Mouse (Mus musculus) leukemia stem cell, adult 10-12 weeks (primary cell): ENCODE data around the gene 2610528J11Rik. TPM values are rescaled to one million over a fixed set of nuclear protein-coding genes. Genes with fewer than 3 reads are reported as not detected.

Experiments
- polyA plus RNA-seq: library from polyadenylated mRNA; stranded (reverse); fragments of >175 nt; gene quantifications from 2 replicates; pipeline ENCODE4 v1.2.3, GENCODE M21; 2012; ENCODE audit warnings: low replicate concordance

2610528J11Rik gene
- not detected in 2 replicates for polyA plus RNA-seq

DNA sequence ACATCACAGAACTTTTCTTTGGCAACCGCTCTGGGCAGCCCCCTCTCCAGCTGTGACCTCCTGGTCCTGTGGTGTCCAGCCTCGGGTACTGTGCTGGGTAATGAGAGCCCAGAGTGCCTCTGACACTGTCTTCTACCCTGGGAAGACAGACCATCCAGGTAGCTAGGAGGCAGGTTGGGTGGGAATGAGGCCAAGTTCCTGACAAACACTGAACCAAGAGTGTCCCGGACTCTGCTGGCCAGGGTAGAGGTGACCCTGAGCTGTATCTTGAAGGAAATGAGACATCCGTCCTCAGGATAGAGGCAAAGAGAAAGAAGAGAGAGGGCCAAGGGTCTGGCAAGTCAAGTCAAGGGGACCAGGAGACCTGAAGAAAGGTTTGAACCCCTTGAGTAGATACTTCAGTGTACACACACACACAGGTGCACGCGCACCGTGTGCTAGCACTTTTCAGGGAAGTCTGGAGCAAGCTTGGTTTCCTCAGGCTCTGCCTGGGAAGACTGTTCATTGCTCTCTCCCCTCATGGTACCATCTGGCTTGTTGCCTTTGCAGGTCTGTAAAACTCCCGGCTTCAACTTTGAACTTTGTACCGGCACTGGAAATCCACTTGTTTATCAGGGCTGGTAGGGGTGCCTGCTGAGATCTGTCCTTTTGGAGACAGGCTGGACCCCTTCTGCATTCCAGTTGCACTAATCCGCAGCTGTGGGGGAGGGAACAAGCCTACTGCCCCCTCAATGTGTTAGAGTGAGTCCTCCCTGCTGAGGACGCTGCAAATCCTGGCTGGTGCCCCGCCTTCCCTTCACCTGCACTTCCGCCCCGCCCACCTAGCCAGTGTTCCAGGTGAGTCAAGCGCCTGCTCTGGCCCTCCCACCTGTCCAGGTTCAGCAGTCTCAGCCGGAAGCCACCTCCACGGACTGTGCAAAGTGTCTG is at the start of gene 2610528J11Rik:
Gene 2610528J11Rik (plus strand): TSS at position 592 of the 927 bp plus-strand sequence.

DNA sequence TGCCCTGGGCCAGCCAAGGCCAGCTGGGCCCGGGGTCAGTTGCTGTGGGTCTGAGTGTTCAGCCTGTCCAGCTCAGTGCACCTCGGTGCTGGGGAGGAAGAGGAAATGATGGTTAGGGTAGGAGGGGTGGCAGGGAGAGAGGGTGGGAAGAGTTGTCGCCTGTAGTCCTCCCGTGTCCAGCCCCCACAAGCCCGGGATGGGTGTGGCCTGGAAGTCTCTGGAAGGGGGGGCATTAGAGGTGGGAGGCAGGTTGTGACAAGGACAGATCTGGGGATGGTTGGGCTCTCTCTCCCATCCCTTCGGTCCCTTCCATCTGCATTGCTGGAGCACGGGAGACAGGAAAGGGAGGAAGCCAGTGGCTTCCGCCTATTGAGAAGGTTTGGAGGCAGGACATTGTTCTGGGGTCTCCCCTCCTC is 37.1 kb upstream of the 2610528J11Rik start, which contains the start of gene Tie1:
Gene Tie1 (minus strand): TSS at position 345 of the 416 bp plus-strand sequence.

DNA sequence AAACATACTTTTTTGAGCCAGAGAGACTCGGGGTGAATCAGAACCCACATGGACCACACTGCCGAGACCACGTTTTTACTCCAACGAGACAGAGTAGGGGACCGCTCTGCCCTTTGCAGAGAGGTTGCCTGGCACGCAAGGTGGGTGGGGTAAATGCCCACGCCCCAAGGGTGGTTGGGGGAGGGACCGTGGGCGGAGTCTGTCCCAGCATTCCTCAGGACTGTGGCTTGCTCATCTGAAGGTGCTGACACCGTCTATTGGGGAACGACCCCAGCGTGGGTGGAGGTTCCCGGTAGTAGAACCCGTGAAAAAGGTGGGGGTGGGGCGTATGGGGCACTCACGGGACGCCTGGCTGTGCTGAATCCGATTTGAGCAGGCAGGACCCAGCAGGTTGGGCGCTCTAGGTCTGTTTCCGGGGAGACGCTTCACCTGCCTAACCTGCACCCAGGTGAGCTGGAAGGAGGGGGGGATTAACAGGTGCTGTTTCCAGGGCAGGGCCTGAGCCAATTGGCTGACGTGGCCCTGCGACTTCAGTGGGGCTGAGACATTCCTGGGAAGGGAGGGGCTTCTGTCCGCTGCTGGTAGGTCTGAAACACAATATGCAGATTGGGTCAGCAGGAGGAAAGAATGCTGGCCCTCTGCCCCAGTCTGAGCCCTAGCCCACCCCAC is 16.9 kb downstream of the 2610528J11Rik start, which contains the start of gene Tmem125:
Gene Tmem125 (minus strand): TSS at position 453 of the 669 bp plus-strand sequence.

Other genes starting within 250 kb of the 2610528J11Rik start
- 0.97 and 1.3 TPM in 2 replicates for gene Ptprf, start 235.6 kb upstream of the 2610528J11Rik start, polyA plus RNA-seq
- gene Szt2, start 117.7 kb upstream of the 2610528J11Rik start, polyA plus RNA-seq: 75.1 and 207 TPM in 2 replicates
- gene Med8, start 117.7 kb upstream of the 2610528J11Rik start, polyA plus RNA-seq: 4.6 and 21.7 TPM in 2 replicates
- gene Elovl1, start 98.9 kb upstream of the 2610528J11Rik start, polyA plus RNA-seq: 188 and 308 TPM in 2 replicates
- 174 and 305 TPM in 2 replicates for gene Cdc20, start 89.6 kb upstream of the 2610528J11Rik start, polyA plus RNA-seq
- 0.49 and 1.2 TPM in 2 replicates for gene Mpl, start 69.5 kb upstream of the 2610528J11Rik start, polyA plus RNA-seq
- 2.2 and 6.8 TPM in 2 replicates for gene Tie1, start 36.9 kb upstream of the 2610528J11Rik start, polyA plus RNA-seq
- gene Tmem125, start 17.0 kb downstream of the 2610528J11Rik start, polyA plus RNA-seq: not detected in 2 replicates
- not detected in 2 replicates for gene Cfap57, start 93.8 kb downstream of the 2610528J11Rik start, polyA plus RNA-seq
- gene Ebna1bp2, start 93.8 kb downstream of the 2610528J11Rik start, polyA plus RNA-seq: 4.3 and 10.8 TPM in 2 replicates
- not detected in 2 replicates for gene Olfr62, start 132.0 kb downstream of the 2610528J11Rik start, polyA plus RNA-seq
- gene Olfr1342, start 165.8 kb downstream of the 2610528J11Rik start, polyA plus RNA-seq: not detected in 2 replicates
- not detected in 2 replicates for gene Olfr1341, start 176.5 kb downstream of the 2610528J11Rik start, polyA plus RNA-seq
- not detected in 2 replicates for gene Olfr1340, start 193.1 kb downstream of the 2610528J11Rik start, polyA plus RNA-seq
- gene Olfr1339, start 205.2 kb downstream of the 2610528J11Rik start, polyA plus RNA-seq: not detected in 2 replicates
- gene Olfr1338, start 231.7 kb downstream of the 2610528J11Rik start, polyA plus RNA-seq: not detected in 2 replicates